Mouse (Mus musculus): ENCODE data around the gene Ppp3r1. TPM values are rescaled to one million over a fixed set of nuclear protein-coding genes. Genes with fewer than 3 reads are reported as not detected.
"Not testable (repeated sequence)": the region's sequence is repeated elsewhere in the genome, so short reads cannot be mapped to it uniquely, and the experiment has no call there.

The Ppp3r1 gene
- total RNA-seq, 2 experiments from 2014 or later: 140 to 141 TPM

GRCm38 (mm10) chr11:17199840-17200501 is 40.9 kb downstream of the Ppp3r1 start:
- no peak for DNase-seq

GRCm38 (mm10) chr11:17200936-17201335 is 41.9 kb downstream of the Ppp3r1 start:
- no peak for DNase-seq

GRCm38 (mm10) chr11:17202481-17202880 is 43.4 kb downstream of the Ppp3r1 start:
- DNase-seq: no peak

- DNase-seq: peak; percentile 94
These were observed 52.4 kb downstream of the Ppp3r1 start, which contains the start of gene Pno1 for GRCm38 (mm10) chr11:17211258-17212140. Gene Pno1 (minus strand): TSS chr11:17211568.

GRCm38 (mm10) chr11:17212141-17212495 is 53.1 kb downstream of the Ppp3r1 start:
- no peak for DNase-seq

GRCm38 (mm10) chr11:17212903-17213509 is 53.9 kb downstream of the Ppp3r1 start:
- DNase-seq: no peak

GRCm38 (mm10) chr11:17215475-17215874 is 56.4 kb downstream of the Ppp3r1 start:
- no peak for DNase-seq

- no peak for DNase-seq
These were observed 62.1 kb downstream of the Ppp3r1 start for GRCm38 (mm10) chr11:17221126-17221525.

GRCm38 (mm10) chr11:17232792-17233191 is 73.7 kb downstream of the Ppp3r1 start:
- DNase-seq: no peak

GRCm38 (mm10) chr11:17236449-17237037 is 77.5 kb downstream of the Ppp3r1 start:
- DNase-seq: no peak

GRCm38 (mm10) chr11:17238598-17238997 is 79.5 kb downstream of the Ppp3r1 start:
- not testable (repeated sequence) for DNase-seq

- DNase-seq: no peak
These were observed 89.7 kb downstream of the Ppp3r1 start for GRCm38 (mm10) chr11:17248715-17249114.

Other genes starting within 250 kb of the Ppp3r1 start
- gene Fbxo48, start 207.9 kb upstream of the Ppp3r1 start, total RNA-seq (2021): under 1 TPM in 1 of 2 experiments, not detected in 1; 0.13 TPM
- 1 to 10 TPM; 4.3 to 5.1 TPM for gene Cnrip1, start 107.7 kb upstream of the Ppp3r1 start, total RNA-seq (2021)
- gene Plek, start 106.9 kb upstream of the Ppp3r1 start, total RNA-seq (2021): 1 to 10 TPM; 1.3 to 1.5 TPM
- gene Wdr92, start 22.8 kb downstream of the Ppp3r1 start, total RNA-seq (2021): 1 to 10 TPM; 7.0 to 7.2 TPM
- 10 to 100 TPM; 44.0 to 45.6 TPM for gene Pno1, start 52.3 kb downstream of the Ppp3r1 start, total RNA-seq (2021)
- 10 to 100 TPM; 29.5 to 30.4 TPM for gene C1d, start 98.3 kb downstream of the Ppp3r1 start, total RNA-seq (2021)

Measured in gastrocnemius, postnatal 25 days (tissue).